Mouse (Mus musculus) E14TG2a.4 (cell line): ENCODE measurements around the gene Ghr.

Experiments
- CTCF ChIP-seq: conservative IDR thresholded peaks from 2 replicates; pipeline ENCODE4 v1.5.1; 2014; ENCODE audit warnings: low read length
- NANOG ChIP-seq: IDR thresholded peaks from 2 replicates; pipeline ENCODE4 v1.6.1; 2014; ENCODE audit warnings: borderline replicate concordance, low read length, mixed read lengths
- POU5F1 ChIP-seq: IDR thresholded peaks from 2 replicates; pipeline ENCODE4 v1.6.1; 2014; ENCODE audit warnings: low read length, borderline replicate concordance

DNA sequence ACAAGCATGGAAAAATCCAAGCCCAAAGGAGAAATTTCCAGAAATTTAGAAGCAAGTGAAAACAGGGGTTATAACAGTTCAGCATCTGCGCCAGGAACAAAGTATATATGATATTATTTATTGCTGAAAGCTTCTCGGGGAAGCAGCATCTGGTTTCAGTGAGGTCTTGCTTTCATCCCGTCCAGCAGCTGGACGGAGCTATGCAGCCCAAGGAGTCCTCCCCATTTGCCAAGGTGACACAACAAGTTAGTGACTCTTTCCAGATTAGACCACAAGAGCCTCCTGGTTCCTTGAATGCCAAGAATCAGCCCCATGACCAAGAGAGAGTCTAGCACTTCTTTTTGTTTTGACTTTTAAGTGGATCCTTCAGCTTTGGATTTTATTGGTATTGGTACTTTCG lies 96.6 kb downstream of the Ghr start:
- no peak for TF ChIP-seq CTCF
- no peak for TF ChIP-seq NANOG
- no peak for TF ChIP-seq POU5F1
